Mouse (Mus musculus): Measurements from ENCODE around the gene Zfp974. TPM values are rescaled to one million over a fixed set of nuclear protein-coding genes. Genes with fewer than 3 reads are reported as not detected.
"Not testable (repeated sequence)": the region's sequence is repeated elsewhere in the genome, so short reads cannot be mapped to it uniquely, and the experiment has no call there.

Zfp974 gene
- 5.7 and 7.2 TPM in 2 replicates for polyA plus RNA-seq (2012; rRNA removed)

GRCm38 (mm10) chr7:27928818-27929695, at the start of gene Zfp974:
TSS of gene Zfp974 (minus strand) at chr7:27929460.
- Histone ChIP-seq H3K27me3 (ENCODE audit: control insufficient read depth, insufficient read depth, low read length) (no peaks in the 10 kb centered on the region), H3K4me3 (replicated peaks; ENCODE audit: insufficient read depth, low read depth, low read length) (peak within 1 kb of the TSS; percentile 93), H3K4me1 (ENCODE audit: control insufficient read depth, insufficient read depth, low read length) (no peaks in the 10 kb centered on the region; the same call in 1 of the 2 replicates), H3K27ac (ENCODE audit: insufficient read depth, low read length) (no peak within 1 kb of the TSS)
- TF ChIP-seq CTCF (IDR thresholded peaks at IDR 0.05; ENCODE audit: borderline replicate concordance, insufficient read depth, low read depth, low read length) (no peak), POLR2A (IDR thresholded peaks at IDR 0.05; ENCODE audit: borderline replicate concordance, insufficient read depth, low read length) (peak; percentile 32; the same call in 1 of the 2 replicates)
- 2% methylated on average over 40 of the region's 40 CpGs for WGBS
- peak; percentile 58 to 61 for DNase-seq

- not testable (repeated sequence) for DNase-seq; H3K4me1 ChIP-seq (ENCODE audit: control insufficient read depth, insufficient read depth, low read length); H3K27ac ChIP-seq (ENCODE audit: insufficient read depth, low read length); H3K27me3 ChIP-seq (ENCODE audit: control insufficient read depth, insufficient read depth, low read length); H3K4me3 ChIP-seq (replicated peaks; ENCODE audit: insufficient read depth, low read depth, low read length)
- 90% methylated on average over 13 of the region's 13 CpGs for WGBS
Measured at GRCm38 (mm10) chr7:27949451-27949850, 20.2 kb upstream of the Zfp974 start.

- DNase-seq = peak in 1 of 2 experiments; percentile 31
- WGBS = 21% methylated on average over 5 of the region's 7 CpGs
- H3K4me3 ChIP-seq (replicated peaks; ENCODE audit: insufficient read depth, low read depth, low read length); H3K27me3 ChIP-seq (ENCODE audit: control insufficient read depth, insufficient read depth, low read length); H3K4me1 ChIP-seq (ENCODE audit: control insufficient read depth, insufficient read depth, low read length); H3K27ac ChIP-seq (ENCODE audit: insufficient read depth, low read length): not testable (repeated sequence)
Measured at GRCm38 (mm10) chr7:27941869-27942268, 12.6 kb upstream of the Zfp974 start.

- H3K4me1 ChIP-seq (ENCODE audit: control insufficient read depth, insufficient read depth, low read length); H3K27ac ChIP-seq (ENCODE audit: insufficient read depth, low read length); DNase-seq; H3K4me3 ChIP-seq (replicated peaks; ENCODE audit: insufficient read depth, low read depth, low read length); H3K27me3 ChIP-seq (ENCODE audit: control insufficient read depth, insufficient read depth, low read length): not testable (repeated sequence)
- WGBS = 19% methylated on average over 1 of the region's 9 CpGs
Measured at GRCm38 (mm10) chr7:27933800-27934158, 4.5 kb upstream of the Zfp974 start.

- Histone ChIP-seq H3K27ac (ENCODE audit: insufficient read depth, low read length) (no peak overlapping the region), H3K4me1 (ENCODE audit: control insufficient read depth, insufficient read depth, low read length) (no peaks in the 10 kb centered on the region; the same call in 1 of the 2 replicates), H3K27me3 (ENCODE audit: control insufficient read depth, insufficient read depth, low read length) (no peaks in the 10 kb centered on the region), H3K4me3 (replicated peaks; ENCODE audit: insufficient read depth, low read depth, low read length) (peak overlapping the region; percentile 10)
- 16% methylated on average over 7 of the region's 7 CpGs for WGBS
- DNase-seq = no peak
- TF ChIP-seq CTCF (IDR thresholded peaks at IDR 0.05; ENCODE audit: borderline replicate concordance, insufficient read depth, low read depth, low read length) (no peak), POLR2A (IDR thresholded peaks at IDR 0.05; ENCODE audit: borderline replicate concordance, insufficient read depth, low read length) (no peak)
Measured at GRCm38 (mm10) chr7:27933050-27933799, 4.0 kb upstream of the Zfp974 start.

- DNase-seq; H3K27me3 ChIP-seq (ENCODE audit: control insufficient read depth, insufficient read depth, low read length); H3K27ac ChIP-seq (ENCODE audit: insufficient read depth, low read length); H3K4me1 ChIP-seq (ENCODE audit: control insufficient read depth, insufficient read depth, low read length); H3K4me3 ChIP-seq (replicated peaks; ENCODE audit: insufficient read depth, low read depth, low read length): not testable (repeated sequence)
- WGBS = 48% methylated on average over 4 of the region's 4 CpGs
Measured at GRCm38 (mm10) chr7:27927041-27927440, 2.2 kb downstream of the Zfp974 start.

- 86% methylated on average over 4 of the region's 4 CpGs for WGBS
- not testable (repeated sequence) for DNase-seq; H3K27me3 ChIP-seq (ENCODE audit: control insufficient read depth, insufficient read depth, low read length)
Measured at GRCm38 (mm10) chr7:27910952-27911351, 18.3 kb downstream of the Zfp974 start.

GRCm38 (mm10) chr7:27905061-27905848, 24.0 kb downstream of the Zfp974 start:
- H3K4me1 ChIP-seq (ENCODE audit: control insufficient read depth, insufficient read depth, low read length) = no peaks in the 10 kb centered on the region
- H3K4me3 ChIP-seq (replicated peaks; ENCODE audit: insufficient read depth, low read depth, low read length) = no peak overlapping the region
- WGBS = 83% methylated on average over 11 of the region's 11 CpGs
- DNase-seq = no peak
- H3K27ac ChIP-seq (ENCODE audit: insufficient read depth, low read length) = no peak overlapping the region
- no peak for TF ChIP-seq CTCF (IDR thresholded peaks at IDR 0.05; ENCODE audit: borderline replicate concordance, insufficient read depth, low read depth, low read length)
- no peak for TF ChIP-seq POLR2A (IDR thresholded peaks at IDR 0.05; ENCODE audit: borderline replicate concordance, insufficient read depth, low read length)
- no peaks in the 10 kb centered on the region for H3K27me3 ChIP-seq (ENCODE audit: control insufficient read depth, insufficient read depth, low read length)

More at GRCm38 (mm10) chr7:27910952-27911351, 18.3 kb downstream of the Zfp974 start:
- not testable (repeated sequence) for H3K27ac ChIP-seq (ENCODE audit: insufficient read depth, low read length); H3K4me3 ChIP-seq (replicated peaks; ENCODE audit: insufficient read depth, low read depth, low read length); H3K4me1 ChIP-seq (ENCODE audit: control insufficient read depth, insufficient read depth, low read length)
